Mouse (Mus musculus): Measurements from ENCODE around the gene Bhlha9.

Gene Bhlha9

GRCm38 (mm10) chr11:76671871-76672475 lies at the start of gene Bhlha9:
Bhlha9 (plus strand) TSS chr11:76672470.
- no peak for DNase-seq

GRCm38 (mm10) chr11:76622566-76623205 lies 49.6 kb upstream of the Bhlha9 start:
- DNase-seq, result peak; percentile 19

- DNase-seq, result peak; percentile 72
Measured at GRCm38 (mm10) chr11:76623206-76623961, 48.9 kb upstream of the Bhlha9 start.

- DNase-seq, result no peak
Measured at GRCm38 (mm10) chr11:76624071-76624470, 48.2 kb upstream of the Bhlha9 start.

GRCm38 (mm10) chr11:76624881-76625280 lies 47.4 kb upstream of the Bhlha9 start:
- no peak for DNase-seq

GRCm38 (mm10) chr11:76628613-76629012 lies 43.7 kb upstream of the Bhlha9 start:
- no peak for DNase-seq

GRCm38 (mm10) chr11:76630023-76630422 lies 42.2 kb upstream of the Bhlha9 start:
- DNase-seq, result no peak

- DNase-seq, result peak; percentile 45
Measured at GRCm38 (mm10) chr11:76630487-76630886, 41.8 kb upstream of the Bhlha9 start.

- DNase-seq, result no peak
Measured at GRCm38 (mm10) chr11:76639269-76639985, 32.8 kb upstream of the Bhlha9 start.

- DNase-seq, result no peak
Measured at GRCm38 (mm10) chr11:76640231-76640630, 32.0 kb upstream of the Bhlha9 start.

- DNase-seq, result no peak
Measured at GRCm38 (mm10) chr11:76644257-76644656, 28.0 kb upstream of the Bhlha9 start.

- DNase-seq, result no peak
Measured at GRCm38 (mm10) chr11:76645036-76645435, 27.2 kb upstream of the Bhlha9 start.

GRCm38 (mm10) chr11:76645955-76646354 lies 26.3 kb upstream of the Bhlha9 start:
- DNase-seq, result peak; percentile 93

GRCm38 (mm10) chr11:76647062-76647461 lies 25.2 kb upstream of the Bhlha9 start:
- no peak for DNase-seq

- DNase-seq, result peak; percentile 84
Measured at GRCm38 (mm10) chr11:76647500-76647899, 24.8 kb upstream of the Bhlha9 start.

- no peak for DNase-seq
Measured at GRCm38 (mm10) chr11:76650862-76651560, 21.3 kb upstream of the Bhlha9 start.

GRCm38 (mm10) chr11:76652838-76653334 lies 19.4 kb upstream of the Bhlha9 start:
- no peak for DNase-seq

- peak; percentile 65 for DNase-seq
Measured at GRCm38 (mm10) chr11:76655106-76655505, 17.2 kb upstream of the Bhlha9 start.

- DNase-seq, result no peak
Measured at GRCm38 (mm10) chr11:76657450-76657970, 14.8 kb upstream of the Bhlha9 start.

GRCm38 (mm10) chr11:76659138-76659930 lies 12.9 kb upstream of the Bhlha9 start:
- no peak for DNase-seq

- no peak for DNase-seq
Measured at GRCm38 (mm10) chr11:76661790-76662468, 10.3 kb upstream of the Bhlha9 start.
